Mouse (Mus musculus): Measurements from ENCODE around the gene Znrf1. TPM values are rescaled to one million over a fixed set of nuclear protein-coding genes. Genes with fewer than 3 reads are reported as not detected.

The Znrf1 gene
- polyA plus RNA-seq, 1 experiment from 2014 or later = 227 TPM

Other genes with a start within 250 kb of the Znrf1 start
- 38.3 and 42.1 TPM in 2 replicates for gene Rfwd3, start 235.9 kb upstream of the Znrf1 start, polyA plus RNA-seq (2015; fragmentation: Nextera tagmentation; extraction: Ambion mirVana)
- gene Mlkl, start 197.9 kb upstream of the Znrf1 start, polyA plus RNA-seq (2015; fragmentation: Nextera tagmentation; extraction: Ambion mirVana) = 5.0 TPM in 2 replicates
- gene Fa2h, start 142.3 kb upstream of the Znrf1 start, polyA plus RNA-seq (2015; fragmentation: Nextera tagmentation; extraction: Ambion mirVana) = 0.07 and 0.13 TPM in 2 replicates
- 3.0 and 3.9 TPM in 2 replicates for gene Wdr59, start 14.0 kb upstream of the Znrf1 start, polyA plus RNA-seq (2015; fragmentation: Nextera tagmentation; extraction: Ambion mirVana)
- gene Ldhd, start 94.3 kb downstream of the Znrf1 start, polyA plus RNA-seq (2015; fragmentation: Nextera tagmentation; extraction: Ambion mirVana) = 3.8 and 3.9 TPM in 2 replicates
- gene Zfp1, start 107.3 kb downstream of the Znrf1 start, polyA plus RNA-seq (2015; fragmentation: Nextera tagmentation; extraction: Ambion mirVana) = 23.6 and 29.7 TPM in 2 replicates
- gene Ctrb1, start 154.9 kb downstream of the Znrf1 start, polyA plus RNA-seq (2015; fragmentation: Nextera tagmentation; extraction: Ambion mirVana) = 1.1 TPM in 2 replicates
- gene Bcar1, start 207.7 kb downstream of the Znrf1 start, polyA plus RNA-seq (2015; fragmentation: Nextera tagmentation; extraction: Ambion mirVana) = 4.1 TPM in 2 replicates

Measured in thymus, postnatal 0 days (tissue).